Mouse (Mus musculus) testis, adult 2 months (tissue): ENCODE results near the gene Axdnd1.

Source experiments
- CTCF ChIP-seq: fragments of 200-500 bp; IDR thresholded peaks from 2 replicates; pipeline ENCODE4 v1.5.1; 2012; ENCODE audit warnings: low read depth, mild to moderate bottlenecking, inconsistent platforms, low read length, moderate library complexity; ENCODE audit not compliant: control insufficient read depth, insufficient read depth, insufficient replicate concordance
- POLR2A ChIP-seq: fragments of 200-500 bp; IDR thresholded peaks from 2 replicates; pipeline ENCODE4 v1.6.1; 2012; ENCODE audit warnings: low read depth, mild to moderate bottlenecking, inconsistent platforms, low read length, moderate library complexity; ENCODE audit not compliant: control insufficient read depth

DNA sequence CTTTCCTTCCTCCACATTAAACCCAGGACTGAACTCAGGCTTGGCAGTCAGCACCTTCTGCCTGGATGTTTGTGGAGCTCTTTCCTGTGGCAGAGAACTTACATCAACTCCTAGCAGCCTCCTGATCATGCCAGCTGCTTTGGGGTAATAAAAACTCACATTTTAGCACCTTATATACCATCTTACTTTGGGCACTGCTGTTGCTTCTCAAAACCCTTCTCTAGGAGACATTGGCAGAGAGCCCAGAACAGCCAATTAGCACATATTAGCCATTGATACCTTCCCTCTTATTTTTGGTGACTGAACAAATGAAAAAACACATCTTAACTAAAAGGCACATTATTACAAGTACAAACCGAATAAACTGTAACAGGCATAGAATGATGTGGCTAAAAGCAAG, 24.1 kb upstream of the Axdnd1 start:
- TF ChIP-seq POLR2A: no peak
- no peak for TF ChIP-seq CTCF
